Mouse (Mus musculus) G1E (cell line): Measurements from ENCODE around the gene Slc29a2.

Source experiments
- CTCF ChIP-seq: IDR thresholded peaks from 2 replicates; pipeline ENCODE4 v1.5.1; 2012; ENCODE audit warnings: low read depth, low read length, inconsistent platforms, mixed read lengths
- GATA1 ChIP-seq: IDR thresholded peaks from 2 replicates; pipeline ENCODE4 v1.6.1; 2012; ENCODE audit warnings: borderline replicate concordance, low read length, inconsistent platforms, mixed read lengths
- POLR2AphosphoS5 ChIP-seq: IDR thresholded peaks from 2 replicates; pipeline ENCODE4 v1.6.1; 2012; ENCODE audit warnings: low read depth, low read length, inconsistent platforms; ENCODE audit not compliant: insufficient replicate concordance

GRCm38 (mm10) chr19:5079279-5079678 is 55.6 kb downstream of the Slc29a2 start:
- no peak for TF ChIP-seq CTCF
- TF ChIP-seq GATA1 = no peak
- no peak for TF ChIP-seq POLR2AphosphoS5
